Comparison of ENCODE assay signal across 8 mouse cellular contexts in genomic region chr2:129129987-129130545, GRCm38 (mm10). TPM values are rescaled to one million over a fixed set of nuclear protein-coding genes. Genes with fewer than 3 reads are reported as not detected.
DNase-seq lines count a peak whose midpoint lies in the region; ATAC-seq and TF ChIP-seq lines count a peak whose summit lies in the region.

No protein-coding gene starts in this region.

- H3K9ac ChIP-seq in CH12.LX (ENCODE audit: insufficient read depth, low read depth) = peak overlapping the region; percentile 78
- peak overlapping the region; percentile 84 for H3K9ac ChIP-seq in liver, embryonic 13.5 days
- H3K9ac ChIP-seq in neural tube, embryonic 14.5 days (replicated peaks; ENCODE audit: low read depth, low read length) = peak overlapping the region; percentile 77

- no peaks in the 10 kb centered on the region for H3K27me3 ChIP-seq in CH12.LX (replicated peaks)
- H3K27me3 ChIP-seq in hindbrain, embryonic 10.5 days (ENCODE audit: insufficient read depth, poor library complexity, severe bottlenecking) = no peaks in the 10 kb centered on the region
- H3K27me3 ChIP-seq in liver, embryonic 13.5 days = no peaks in the 10 kb centered on the region
- H3K27me3 ChIP-seq in neural tube, embryonic 14.5 days (ENCODE audit: control insufficient read depth, insufficient read depth, low read length) = no peaks in the 10 kb centered on the region

- peak overlapping the region; percentile 79 for H3K4me3 ChIP-seq in gastrocnemius, adult 2 months
- H3K4me3 ChIP-seq in CH12.LX (replicated peaks in 1 of 3; ENCODE audit: low read depth in 2 of 3, low read length in 2 of 3, poor library complexity in 1 of 3) = peak overlapping the region; percentile 68 to 89 (median 76)
- H3K4me3 ChIP-seq in hindbrain, embryonic 10.5 days = peak overlapping the region; percentile 74
- H3K4me3 ChIP-seq in liver, embryonic 13.5 days (replicated peaks) = peak overlapping the region; percentile 79
- H3K4me3 ChIP-seq in neural tube, embryonic 14.5 days (ENCODE audit: low read depth, low read length) = peak overlapping the region; percentile 64

- 43% methylated on average over 18 of the region's 18 CpGs for WGBS in hindbrain, embryonic 10.5 days
- WGBS in liver, embryonic 13.5 days (ENCODE audit: insufficient replicate concordance) = 34% methylated on average over 18 of the region's 18 CpGs
- 32% methylated on average over 18 of the region's 18 CpGs for WGBS in neural tube, embryonic 14.5 days

- in situ Hi-C loops in CH12.LX (cut with MboI; ENCODE audit: low pct_ligation_motif_present, low pct_unique_long_range_greater_than_20kb, low sequenced_read_pairs) = no loop called here

- dilution Hi-C loops in CH12.LX (cut with MboI; ENCODE audit: extremely low pct_ligation_motif_present, extremely low pct_unique_long_range_greater_than_20kb, low sequenced_read_pairs) = no loop called here

- no peak for TF ChIP-seq EP300 in CH12.LX (IDR thresholded peaks at IDR 0.05; ENCODE audit: low read length)

- DNase-seq in gastrocnemius, adult 2 months = peak; percentile 30
- no peak for DNase-seq in gastrocnemius, adult 8-10 months (ENCODE audit: low spot score in 2 of 2)
- peak; percentile 34 for DNase-seq in CH12.LX (ENCODE audit: extremely low read depth)
- peak; percentile 49 to 52 for DNase-seq in cerebellum, postnatal 25 days
- no peak for DNase-seq in hindbrain, embryonic 10.5 days (ENCODE audit: low spot score)
- DNase-seq in liver, embryonic 13.5 days = peak; percentile 12
- DNase-seq in yolk sac, embryonic 10.5 days (ENCODE audit: low spot score) = no peak

- H3K4me2 ChIP-seq in CH12.LX (ENCODE audit: insufficient read depth, low read depth, poor library complexity, severe bottlenecking) = peak overlapping the region; percentile 61
- peak overlapping the region; percentile 91 for H3K4me2 ChIP-seq in liver, embryonic 13.5 days
- peak overlapping the region; percentile 74 for H3K4me2 ChIP-seq in neural tube, embryonic 14.5 days (ENCODE audit: low read depth, low read length)

- H3K27ac ChIP-seq in gastrocnemius, adult 2 months = peak overlapping the region; percentile 95
- peak overlapping the region; percentile 95 for H3K27ac ChIP-seq in CH12.LX (ENCODE audit: insufficient read depth, low read depth)
- H3K27ac ChIP-seq in hindbrain, embryonic 10.5 days = peak overlapping the region; percentile 90
- peak overlapping the region; percentile 92 for H3K27ac ChIP-seq in liver, embryonic 13.5 days
- H3K27ac ChIP-seq in neural tube, embryonic 14.5 days (ENCODE audit: low read depth, low read length) = peak overlapping the region; percentile 81

- TF ChIP-seq POLR2A in CH12.LX (IDR thresholded peaks at IDR 0.05; ENCODE audit: low read depth, low read length) = no peak

- no peak for TF ChIP-seq CTCF in gastrocnemius, adult 2 months (IDR thresholded peaks at IDR 0.05)
- no peak for TF ChIP-seq CTCF in CH12.LX (conservative IDR thresholded peaks at IDR 0.05 in 1 of 2, IDR thresholded peaks at IDR 0.05 in 1 of 2; ENCODE audit: low read depth in 2 of 2, low read length in 2 of 2)

- peaks cover 2% of the 10 kb centered on the region for H3K9me3 ChIP-seq in CH12.LX (replicated peaks; ENCODE audit: low read length)
- H3K9me3 ChIP-seq in hindbrain, embryonic 10.5 days = peaks cover 14% of the 10 kb centered on the region
- H3K9me3 ChIP-seq in liver, embryonic 13.5 days (replicated peaks) = no peaks in the 10 kb centered on the region
- no peaks in the 10 kb centered on the region for H3K9me3 ChIP-seq in neural tube, embryonic 14.5 days (ENCODE audit: control insufficient read depth, low read length)

- H3K79me2 ChIP-seq in CH12.LX (replicated peaks; ENCODE audit: control insufficient read depth, extremely low read depth, insufficient read depth, poor library complexity, severe bottlenecking) = 0 out of 2 replicates have a peak, but pooled peaks cover 3% of the 10 kb centered on the region

- H3K4me1 ChIP-seq in CH12.LX (ENCODE audit: control insufficient read depth in 1 of 2, insufficient read depth in 2 of 2) = peaks cover 5 to 26% of the 10 kb centered on the region in 2 experiments; a peak in 3 of 4 replicates
- peaks cover 25% of the 10 kb centered on the region for H3K4me1 ChIP-seq in hindbrain, embryonic 10.5 days (replicated peaks)
- peaks cover 26% of the 10 kb centered on the region for H3K4me1 ChIP-seq in liver, embryonic 13.5 days (replicated peaks)
- H3K4me1 ChIP-seq in neural tube, embryonic 14.5 days (ENCODE audit: control insufficient read depth, insufficient read depth, low read length) = peaks cover 7% of the 10 kb centered on the region; the same call in 1 of the 2 replicates

- no peak for TF ChIP-seq RAD21 in CH12.LX (IDR thresholded peaks at IDR 0.05; ENCODE audit: low read depth, low read length)

- intact Hi-C loops in gastrocnemius, adult 2 months (cut with DNase I) = loop anchor here (2.0 to 5.0 kb wide), 3 partner anchors 29 to 129 kb away; partner anchors contain the start of genes Polr1b and Slc20a1

- peaks cover 34 to 64% of the 10 kb centered on the region in 2 experiments for H3K36me3 ChIP-seq in CH12.LX (replicated peaks in 1 of 2; ENCODE audit: control insufficient read depth in 1 of 2, insufficient read depth in 1 of 2, low read length in 1 of 2)
- H3K36me3 ChIP-seq in hindbrain, embryonic 10.5 days = peaks cover 71% of the 10 kb centered on the region
- peaks cover 52% of the 10 kb centered on the region for H3K36me3 ChIP-seq in liver, embryonic 13.5 days
- peaks cover 15% of the 10 kb centered on the region for H3K36me3 ChIP-seq in neural tube, embryonic 14.5 days (ENCODE audit: control insufficient read depth, insufficient read depth, low read length)

- peak; percentile 34; the same call in 1 of the 2 replicates for ATAC-seq in liver, embryonic 13.5 days (ENCODE audit: low read depth)
- ATAC-seq in neural tube, embryonic 14.5 days (ENCODE audit: low read depth) = peak; percentile 54

TF ChIP-seq in CH12.LX, 34 proteins besides CTCF, POLR2A, EP300 and RAD21:
- TF ChIP-seq SMC3 (IDR thresholded peaks at IDR 0.05; ENCODE audit: low read depth, low read length) (no peak), IRF4 (IDR thresholded peaks at IDR 0.05; ENCODE audit: low read depth, low read length) (no peak), MAX (IDR thresholded peaks at IDR 0.05; ENCODE audit: low read length) (peak; percentile 66; the same call in 1 of the 2 replicates), BHLHE40 (IDR thresholded peaks at IDR 0.05; ENCODE audit: low read depth, low read length) (0 out of 2 replicates have a peak, but pooled peaks have one; percentile 25), TCF12 (IDR thresholded peaks at IDR 0.05; ENCODE audit: low read depth, low read length) (no peak), ZMIZ1 (IDR thresholded peaks at IDR 0.05; ENCODE audit: low read depth, low read length) (no peak)
TF ChIP-seq in CH12.LX: peak in this region for 2.

RNA-seq across cellular contexts. Expression of gene Chchd5, which starts 0.6 kb away (rescaled TPM):
- 1 to 10 TPM; 9.2 to 9.4 TPM for total RNA-seq in gastrocnemius, adult 2 months (2021)
- 10 to 100 TPM in 2 of 4 experiments, 1 to 10 TPM in 2; 8.5 to 11.0 (median 9.5) TPM for total RNA-seq in gastrocnemius, adult 8-10 months (2022)
- total RNA-seq in CH12.LX (2012; rRNA removed) = 14.3 and 24.1 TPM in 2 replicates
- 20.5 and 23.4 TPM in 2 replicates for total RNA-seq in CH12.LX (2014; rRNA removed)
- polyA plus RNA-seq in CH12.LX (2012; ENCODE audit: insufficient read length, low read depth) = 17.8 and 20.8 TPM in 2 replicates
- polyA plus RNA-seq in hindbrain, embryonic 10.5 days (2016; fragmentation: Nextera tagmentation; extraction: Ambion mirVana) = 27.8 and 29.3 TPM in 2 replicates
- polyA plus RNA-seq in liver, embryonic 13.5 days (2015; fragmentation: Nextera tagmentation; extraction: Ambion mirVana) = 9.6 and 10.9 TPM in 2 replicates
- polyA plus RNA-seq in neural tube, embryonic 14.5 days (2014; fragmentation: Nextera tagmentation; extraction: Ambion mirVana) = 24.9 and 25.9 TPM in 2 replicates

RNA-seq across cellular contexts. Expression of gene Polr1b, which starts 29.3 kb away (rescaled TPM):
- 10 to 100 TPM; 11.6 to 13.2 TPM for total RNA-seq in gastrocnemius, adult 2 months (2021)
- 10 to 100 TPM; 10.9 to 13.7 (median 11.3) TPM for total RNA-seq in gastrocnemius, adult 8-10 months (2022)
- total RNA-seq in CH12.LX (2012; rRNA removed) = 68.0 and 86.7 TPM in 2 replicates
- total RNA-seq in CH12.LX (2014; rRNA removed) = 70.5 and 70.9 TPM in 2 replicates
- 74.2 and 83.1 TPM in 2 replicates for polyA plus RNA-seq in CH12.LX (2012; ENCODE audit: insufficient read length, low read depth)
- 31.5 and 34.9 TPM in 2 replicates for polyA plus RNA-seq in hindbrain, embryonic 10.5 days (2016; fragmentation: Nextera tagmentation; extraction: Ambion mirVana)
- 21.6 and 24.6 TPM in 2 replicates for polyA plus RNA-seq in liver, embryonic 13.5 days (2015; fragmentation: Nextera tagmentation; extraction: Ambion mirVana)
- polyA plus RNA-seq in neural tube, embryonic 14.5 days (2014; fragmentation: Nextera tagmentation; extraction: Ambion mirVana) = 13.2 and 15.9 TPM in 2 replicates

Comparison
In these comparisons a context has a peak if more than half of its experiments do, and no peak if none do; other contexts are left out.
1. DNase-seq: peak in gastrocnemius, adult 2 months (single experiment), CH12.LX (single experiment), cerebellum, postnatal 25 days (2 of 2) and liver, embryonic 13.5 days (single experiment); none in gastrocnemius, adult 8-10 months (0 of 2), hindbrain, embryonic 10.5 days (single experiment) and yolk sac, embryonic 10.5 days (single experiment).
2. Peak in every context shown above with its lines, with median percentiles within 50 percentile points of each other: H3K27ac ChIP-seq, H3K4me3 ChIP-seq, H3K4me2 ChIP-seq and H3K9ac ChIP-seq.